Comparison of ENCODE assay signal across 8 mouse cellular contexts in the genomic region with DNA sequence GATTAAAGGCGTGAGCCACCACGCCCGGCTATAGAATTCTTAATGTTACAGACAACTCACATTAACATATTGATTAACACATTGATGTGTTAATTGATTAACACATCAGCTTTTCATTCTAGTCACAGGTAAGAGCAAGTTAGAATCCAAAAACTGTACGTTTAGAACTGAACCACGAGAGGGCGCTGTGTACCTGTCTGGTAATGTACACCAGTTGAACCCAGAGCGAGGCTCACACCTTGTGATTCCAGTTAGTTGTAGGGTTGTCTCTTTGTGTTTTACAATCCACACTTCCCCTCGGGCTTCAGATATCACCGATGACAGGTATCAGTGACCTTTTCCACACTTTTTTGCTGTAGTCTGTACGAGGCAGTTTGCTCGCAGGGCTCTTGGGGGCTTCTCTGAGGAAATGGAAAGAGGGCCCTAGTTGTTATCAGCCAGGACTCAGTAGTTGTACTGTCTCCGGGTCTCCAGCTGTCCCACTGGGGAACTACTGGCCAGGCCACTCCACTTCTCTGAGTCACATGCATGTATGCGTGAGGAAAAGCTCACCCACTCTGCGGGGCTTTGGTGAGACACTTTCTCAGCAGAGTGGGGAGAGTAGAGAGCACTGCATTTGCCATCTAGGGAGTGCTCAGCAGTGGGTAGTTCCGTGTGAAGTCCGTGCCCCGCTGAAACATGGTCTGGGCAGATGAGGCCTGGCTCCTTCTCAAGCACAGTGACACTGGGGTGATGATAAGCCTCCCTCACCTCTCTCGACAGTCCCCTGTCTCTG. TPM values are rescaled to one million over a fixed set of nuclear protein-coding genes. Genes with fewer than 3 reads are reported as not detected.
DNase-seq lines count a peak whose midpoint lies in the region; ATAC-seq and TF ChIP-seq lines count a peak whose summit lies in the region.

No protein-coding gene starts in this region.

- H3ac ChIP-seq in myocyte (ENCODE audit: control insufficient read depth, insufficient read length), result no peak overlapping the region

- no peaks in the 10 kb centered on the region for H3K79me2 ChIP-seq in myocyte (ENCODE audit: control insufficient read depth, insufficient read depth)

- H3K27me3 ChIP-seq in heart, embryonic 16.5 days (ENCODE audit: control insufficient read depth, insufficient read depth, low read length), result no peaks in the 10 kb centered on the region; the same call in 1 of the 2 replicates
- peaks cover 23% of the 10 kb centered on the region; the same call in 1 of the 2 replicates for H3K27me3 ChIP-seq in limb, embryonic 13.5 days
- no peaks in the 10 kb centered on the region for H3K27me3 ChIP-seq in myocyte (ENCODE audit: control insufficient read depth, insufficient read depth, insufficient read length)

- H3K27ac ChIP-seq in layer of hippocampus, adult 2 months, result no peak overlapping the region
- no peak overlapping the region for H3K27ac ChIP-seq in heart, embryonic 16.5 days (ENCODE audit: low read length)
- H3K27ac ChIP-seq in limb, embryonic 13.5 days, result no peak overlapping the region

- WGBS in heart, embryonic 16.5 days, result 20% methylated on average over 18 of the region's 18 CpGs
- WGBS in limb, embryonic 13.5 days, result 28% methylated on average over 18 of the region's 18 CpGs

- ATAC-seq in heart, embryonic 16.5 days (replicated peaks; ENCODE audit: extremely low read depth, insufficient read depth, low FRiP score), result peak; percentile 18; the same call in 1 of the 2 replicates
- peak; percentile 36; the same call in 1 of the 2 replicates for ATAC-seq in limb, embryonic 13.5 days (ENCODE audit: low FRiP score, low read depth)
- ATAC-seq in inflammation-experienced regulatory T-cells, adult 6 months, result no peak

- peak; percentile 82 for TF ChIP-seq CTCF in layer of hippocampus, adult 2 months (conservative IDR thresholded peaks at IDR 0.05)

- no peak overlapping the region for H3K9ac ChIP-seq in heart, embryonic 16.5 days (ENCODE audit: low read length)
- H3K9ac ChIP-seq in limb, embryonic 13.5 days, result no peak overlapping the region

- peak overlapping the region; percentile 46 for H3K4me2 ChIP-seq in heart, embryonic 16.5 days (ENCODE audit: low read depth, low read length)
- peak overlapping the region; percentile 19; the same call in 1 of the 2 replicates for H3K4me2 ChIP-seq in limb, embryonic 13.5 days (replicated peaks)
- H3K4me2 ChIP-seq in myocyte (ENCODE audit: low read depth), result peak overlapping the region; percentile 71

- TF ChIP-seq POLR2A in myocyte (IDR thresholded peaks at IDR 0.05; ENCODE audit: insufficient read length, low read depth), result no peak

- no peaks in the 10 kb centered on the region for H3K4me1 ChIP-seq in heart, embryonic 16.5 days (ENCODE audit: control insufficient read depth, insufficient read depth, low read length)
- H3K4me1 ChIP-seq in limb, embryonic 13.5 days, result no peaks in the 10 kb centered on the region

- peak; percentile 11 to 59 for DNase-seq in layer of hippocampus, adult 2 months (ENCODE audit: low spot score in 2 of 2)
- no peak for DNase-seq in layer of hippocampus, adult 9-11 months
- peak; percentile 78 for DNase-seq in NIH3T3 (ENCODE audit: low read depth)
- DNase-seq in cerebellum, postnatal 14 days, result peak; percentile 68 to 79

- no peaks in the 10 kb centered on the region for H3K9me3 ChIP-seq in heart, embryonic 16.5 days (replicated peaks; ENCODE audit: control insufficient read depth, low read length)
- no peaks in the 10 kb centered on the region for H3K9me3 ChIP-seq in limb, embryonic 13.5 days

- no peaks in the 10 kb centered on the region for H3K36me3 ChIP-seq in heart, embryonic 16.5 days (ENCODE audit: control insufficient read depth, insufficient read depth)
- no peaks in the 10 kb centered on the region for H3K36me3 ChIP-seq in limb, embryonic 13.5 days
- H3K36me3 ChIP-seq in myocyte (ENCODE audit: control insufficient read depth, insufficient read depth), result no peaks in the 10 kb centered on the region

- no peak overlapping the region for H3K4me3 ChIP-seq in layer of hippocampus, adult 2 months
- no peak overlapping the region for H3K4me3 ChIP-seq in heart, embryonic 16.5 days (ENCODE audit: low read length)
- no peak overlapping the region for H3K4me3 ChIP-seq in limb, embryonic 13.5 days
- H3K4me3 ChIP-seq in myocyte, result no peak overlapping the region

TF ChIP-seq in myocyte, 11 proteins besides CTCF, POLR2A, EP300 and RAD21:
- TF ChIP-seq TCF3 (IDR thresholded peaks at IDR 0.05; ENCODE audit: insufficient read length, low read depth) (no peak), E2F4 (IDR thresholded peaks at IDR 0.05; ENCODE audit: insufficient read depth) (no peak), POLR2AphosphoS2 (IDR thresholded peaks at IDR 0.05; ENCODE audit: insufficient read length, low read depth) (no peak), SRF (IDR thresholded peaks at IDR 0.05; ENCODE audit: control insufficient read depth, insufficient read length, low read depth) (no peak), TCF12 (IDR thresholded peaks at IDR 0.05; ENCODE audit: insufficient read depth, poor library complexity, severe bottlenecking) (no peak), MYOD1 (IDR thresholded peaks at IDR 0.05; ENCODE audit: control insufficient read depth in 1 of 3, insufficient read length in 2 of 3, low read depth in 2 of 3) (no peak), USF1 (IDR thresholded peaks at IDR 0.05; ENCODE audit: low read depth) (no peak)

RNA-seq across cellular contexts. Expression of a gene that starts 7.7 kb away (rescaled TPM):
- not detected for total RNA-seq in layer of hippocampus, adult 2 months (2021)
- polyA plus RNA-seq in heart, embryonic 16.5 days (2015; fragmentation: Nextera tagmentation; extraction: Ambion mirVana), result not detected in 2 replicates
- 0.18 and 0.41 TPM in 2 replicates for polyA plus RNA-seq in limb, embryonic 13.5 days (2015; fragmentation: Nextera tagmentation; extraction: Ambion mirVana)
- polyA plus RNA-seq in myocyte (2012; fragmentation: generic; extraction: Trizol), result 3.1 TPM
- polyA plus RNA-seq in inflammation-experienced regulatory T-cells, adult 6 months (2017; shearing (Covaris generic)), result not detected

RNA-seq across cellular contexts. Expression of a gene that starts 26.1 kb away (rescaled TPM):
- under 1 TPM; 0.34 to 0.82 TPM for total RNA-seq in layer of hippocampus, adult 2 months (2021)
- polyA plus RNA-seq in heart, embryonic 16.5 days (2015; fragmentation: Nextera tagmentation; extraction: Ambion mirVana), result 0.35 and 0.58 TPM in 2 replicates
- 0.27 and 0.32 TPM in 2 replicates for polyA plus RNA-seq in limb, embryonic 13.5 days (2015; fragmentation: Nextera tagmentation; extraction: Ambion mirVana)
- polyA plus RNA-seq in myocyte (2012; fragmentation: generic; extraction: Trizol), result 1.0 TPM
- polyA plus RNA-seq in inflammation-experienced regulatory T-cells, adult 6 months (2017; shearing (Covaris generic)), result not detected

Comparison
In these comparisons a context has a peak if more than half of its experiments do, and no peak if none do; other contexts are left out.
1. H3K4me2 ChIP-seq: peak in every context shown above with its lines; median percentile 71 in myocyte; 46 in heart, embryonic 16.5 days; 19 in limb, embryonic 13.5 days.